Comparison of ENCODE assay signal across 9 mouse cellular contexts in genomic region chr4:62755237-62755900, GRCm38 (mm10).
A peak's percentile ranks its signal among the peaks of the same experiment; 100 is the strongest.
DNase-seq lines count a peak whose midpoint lies in the region; ATAC-seq lines count a peak whose summit lies in the region.
"Had no signal": no experiment of that assay in that cellular context is flagged by ENCODE, and none has a peak within 500 bp of the region (broad histone marks: within the 10 kb centered on the region; RNA-seq: fewer than 3 reads in every experiment).

No protein-coding gene starts in this region.

- 37% methylated on average over 5 of the region's 5 CpGs for WGBS in lung, embryonic 16.5 days

- H3K27me3 ChIP-seq in lung, embryonic 16.5 days (ENCODE audit: control insufficient read depth, insufficient read depth, low read depth, low read length) = no peaks in the 10 kb centered on the region

- H3K4me3 ChIP-seq in lung, embryonic 16.5 days (ENCODE audit: low read length) = no peak overlapping the region
- H3K4me3 ChIP-seq: myocyte had no signal

- H3K36me3 ChIP-seq in lung, embryonic 16.5 days (ENCODE audit: control insufficient read depth, insufficient read depth, low read length) = no peaks in the 10 kb centered on the region

- H3K27ac ChIP-seq in lung, embryonic 16.5 days (ENCODE audit: low read length) = peak overlapping the region; percentile 66

- peak; percentile 38 to 51 for DNase-seq in adrenal gland, adult 18-20 months (ENCODE audit: low spot score in 2 of 2)
- peak; percentile 62 for DNase-seq in embryo, embryonic 11.5 days (ENCODE audit: low read depth, low spot score)
- DNase-seq in heart, adult 11 months = peak; percentile 99
- peak; percentile 67 for DNase-seq in skeletal muscle tissue, adult 2 months (ENCODE audit: low read depth, low spot score)
- DNase-seq in left cerebral cortex, adult 9 months (ENCODE audit: low spot score in 2 of 2) = no peak
- DNase-seq in cerebellum, adult 18-20 months = no peak

- peaks cover 28% of the 10 kb centered on the region for H3K4me1 ChIP-seq in lung, embryonic 16.5 days (replicated peaks; ENCODE audit: control insufficient read depth, insufficient read depth, low read length)

- no peak overlapping the region for H3K9ac ChIP-seq in lung, embryonic 16.5 days (ENCODE audit: low read length)

- ATAC-seq in inflammation-experienced regulatory T-cells, adult 6 months = peak; percentile 15
- peak; percentile 91 for ATAC-seq in lung, embryonic 16.5 days (ENCODE audit: low read depth)

- H3K9me3 ChIP-seq in lung, embryonic 16.5 days (ENCODE audit: control insufficient read depth, low read length) = no peaks in the 10 kb centered on the region

- no peak overlapping the region for H3K4me2 ChIP-seq in lung, embryonic 16.5 days (ENCODE audit: low read depth, low read length)

Comparison
In these comparisons a context has a peak if more than half of its experiments do, and no peak if none do; other contexts are left out.
1. DNase-seq: peak in adrenal gland, adult 18-20 months (2 of 2), embryo, embryonic 11.5 days (single experiment), heart, adult 11 months (single experiment) and skeletal muscle tissue, adult 2 months (single experiment); none in left cerebral cortex, adult 9 months (0 of 2) and cerebellum, adult 18-20 months (0 of 2).